Mouse (Mus musculus) lung, adult 10 weeks (tissue): ENCODE measurements around the gene Aldh1a1. TPM values are rescaled to one million over a fixed set of nuclear protein-coding genes. Genes with fewer than 3 reads are reported as not detected.

Source experiments
- polyA plus RNA-seq: library from polyadenylated mRNA; stranded (reverse); fragments of 350-450 nt; fragmentation: Illumina TruSeq; extraction: RNeasy Lipid Tissue Mini Kit (QIAGEN cat#74804); gene quantifications from one replicate; pipeline ENCODE4 v1.2.3, GENCODE M21; 2014; ENCODE audit warnings: low read depth, low replicate concordance; ENCODE audit not compliant: insufficient read depth

Gene Aldh1a1
- polyA plus RNA-seq, result 796 TPM

GRCm38 (mm10) chr19:20492491-20492890 lies at the start of gene Aldh1a1:
Gene Aldh1a1 (plus strand): TSS chr19:20492715.

Other genes with a start within 250 kb of the Aldh1a1 start
- gene Anxa1, start 101.8 kb upstream of the Aldh1a1 start, polyA plus RNA-seq, result 246 TPM
- 110 TPM for gene Aldh1a7, start 234.8 kb downstream of the Aldh1a1 start, polyA plus RNA-seq